Mouse (Mus musculus) bone marrow macrophage, adult 2 months (primary cell): Measurements from ENCODE around the gene Cdh12. TPM values are rescaled to one million over a fixed set of nuclear protein-coding genes. Genes with fewer than 3 reads are reported as not detected.

Experiments used
- H3K27ac ChIP-seq: 2 replicates; pipeline ENCODE4 v1.5.1; 2012; ENCODE audit warnings: low read depth, low read length; ENCODE audit not compliant: insufficient read depth
- H3K4me1 ChIP-seq: 2 replicates; pipeline ENCODE4 v1.6.1; 2012; ENCODE audit warnings: low read length; ENCODE audit not compliant: control insufficient read depth, insufficient read depth
- H3K4me3 ChIP-seq: 2 replicates; pipeline ENCODE4 v1.5.1; 2012; ENCODE audit warnings: mild to moderate bottlenecking, low read length, moderate library complexity; ENCODE audit not compliant: insufficient read depth
- CTCF ChIP-seq: IDR thresholded peaks from 2 replicates; pipeline ENCODE4 v1.5.1; 2012; ENCODE audit warnings: low read depth, mild to moderate bottlenecking, low read length, moderate library complexity
- POLR2A ChIP-seq: IDR thresholded peaks from 2 replicates; pipeline ENCODE4 v1.6.1; 2012; ENCODE audit warnings: mild to moderate bottlenecking, low read depth, low read length, borderline replicate concordance
- polyA plus RNA-seq: library from polyadenylated mRNA; stranded (reverse); fragments of >200 nt; gene quantifications from 2 replicates; pipeline ENCODE4 v1.2.4, GENCODE M21; 2012; ENCODE audit not compliant: missing spikeins, insufficient read depth, insufficient read length

Gene Cdh12
- polyA plus RNA-seq, 1 experiment: not detected

GRCm38 (mm10) chr15:20682719-20683118 lies 233.7 kb downstream of the Cdh12 start:
- Histone ChIP-seq H3K27ac (no peak overlapping the region), H3K4me3 (no peak overlapping the region), H3K4me1 (no peaks in the 10 kb centered on the region)
- TF ChIP-seq CTCF (no peak), POLR2A (no peak)

GRCm38 (mm10) chr15:20684200-20684599 lies 235.1 kb downstream of the Cdh12 start:
- no peak overlapping the region for H3K27ac ChIP-seq
- H3K4me3 ChIP-seq: no peak overlapping the region
- H3K4me1 ChIP-seq: no peaks in the 10 kb centered on the region
- no peak for TF ChIP-seq CTCF
- no peak for TF ChIP-seq POLR2A

GRCm38 (mm10) chr15:20696229-20696628 lies 247.2 kb downstream of the Cdh12 start:
- Histone ChIP-seq H3K4me1 (no peaks in the 10 kb centered on the region), H3K27ac (no peak overlapping the region), H3K4me3 (no peak overlapping the region)
- TF ChIP-seq CTCF: no peak
- TF ChIP-seq POLR2A: no peak

GRCm38 (mm10) chr15:20711859-20712258 lies 262.8 kb downstream of the Cdh12 start:
- no peaks in the 10 kb centered on the region for H3K4me1 ChIP-seq
- H3K27ac ChIP-seq: no peak overlapping the region
- H3K4me3 ChIP-seq: no peak overlapping the region
- no peak for TF ChIP-seq CTCF
- no peak for TF ChIP-seq POLR2A

- Histone ChIP-seq H3K4me1 (no peaks in the 10 kb centered on the region), H3K27ac (no peak overlapping the region), H3K4me3 (no peak overlapping the region)
- TF ChIP-seq POLR2A: no peak
- no peak for TF ChIP-seq CTCF
Observed at GRCm38 (mm10) chr15:20772289-20772688, 323.2 kb downstream of the Cdh12 start.

GRCm38 (mm10) chr15:20773423-20773822 lies 324.4 kb downstream of the Cdh12 start:
- no peak overlapping the region for H3K27ac ChIP-seq
- H3K4me1 ChIP-seq: no peaks in the 10 kb centered on the region
- no peak for TF ChIP-seq POLR2A
- no peak for TF ChIP-seq CTCF
- no peak overlapping the region for H3K4me3 ChIP-seq

- no peaks in the 10 kb centered on the region for H3K4me1 ChIP-seq
- H3K27ac ChIP-seq: no peak overlapping the region
- TF ChIP-seq CTCF (no peak), POLR2A (no peak)
- H3K4me3 ChIP-seq: no peak overlapping the region
Observed at GRCm38 (mm10) chr15:20796999-20797398, 347.9 kb downstream of the Cdh12 start.

- no peaks in the 10 kb centered on the region for H3K4me1 ChIP-seq
- no peak for TF ChIP-seq POLR2A
- TF ChIP-seq CTCF: no peak
- H3K4me3 ChIP-seq: no peak overlapping the region
- no peak overlapping the region for H3K27ac ChIP-seq
Observed at GRCm38 (mm10) chr15:20798541-20798940, 349.5 kb downstream of the Cdh12 start.

GRCm38 (mm10) chr15:20835887-20836286 lies 386.8 kb downstream of the Cdh12 start:
- no peak for TF ChIP-seq CTCF
- no peak for TF ChIP-seq POLR2A
- Histone ChIP-seq H3K4me3 (no peak overlapping the region), H3K4me1 (no peaks in the 10 kb centered on the region), H3K27ac (no peak overlapping the region)

- Histone ChIP-seq H3K4me1 (no peaks in the 10 kb centered on the region), H3K27ac (no peak overlapping the region), H3K4me3 (no peak overlapping the region)
- no peak for TF ChIP-seq CTCF
- no peak for TF ChIP-seq POLR2A
Observed at GRCm38 (mm10) chr15:20836991-20837390, 387.9 kb downstream of the Cdh12 start.

GRCm38 (mm10) chr15:20841479-20841878 lies 392.4 kb downstream of the Cdh12 start:
- Histone ChIP-seq H3K27ac (no peak overlapping the region), H3K4me1 (no peaks in the 10 kb centered on the region), H3K4me3 (no peak overlapping the region)
- TF ChIP-seq CTCF (no peak), POLR2A (no peak)
